Mouse (Mus musculus): ENCODE results near the gene Desi2.
"Not testable (repeated sequence)": the region's sequence is repeated elsewhere in the genome, so short reads cannot be mapped to it uniquely, and the experiment has no call there.

- peak; percentile 58 for TF ChIP-seq CTCF (IDR thresholded peaks at IDR 0.05; ENCODE audit: low read depth)
- not testable (repeated sequence) for TF ChIP-seq EP300 (IDR thresholded peaks at IDR 0.05; ENCODE audit: low read depth)
Observed at GRCm38 (mm10) chr1:178146513-178146912, 40.7 kb upstream of the Desi2 start.

Data from liver, postnatal 0 days (tissue).